Mouse (Mus musculus) cerebellum, adult 8-10 months (tissue): ENCODE results near the gene Acss1.

Experiments used
- DNase-seq: peaks from one replicate; pipeline ENCODE4 v3.0.0; 2022

The Acss1 gene

GRCm38 (mm10) chr2:150637702-150638369, 30.5 kb downstream of the Acss1 start:
- no peak for DNase-seq

DNA sequence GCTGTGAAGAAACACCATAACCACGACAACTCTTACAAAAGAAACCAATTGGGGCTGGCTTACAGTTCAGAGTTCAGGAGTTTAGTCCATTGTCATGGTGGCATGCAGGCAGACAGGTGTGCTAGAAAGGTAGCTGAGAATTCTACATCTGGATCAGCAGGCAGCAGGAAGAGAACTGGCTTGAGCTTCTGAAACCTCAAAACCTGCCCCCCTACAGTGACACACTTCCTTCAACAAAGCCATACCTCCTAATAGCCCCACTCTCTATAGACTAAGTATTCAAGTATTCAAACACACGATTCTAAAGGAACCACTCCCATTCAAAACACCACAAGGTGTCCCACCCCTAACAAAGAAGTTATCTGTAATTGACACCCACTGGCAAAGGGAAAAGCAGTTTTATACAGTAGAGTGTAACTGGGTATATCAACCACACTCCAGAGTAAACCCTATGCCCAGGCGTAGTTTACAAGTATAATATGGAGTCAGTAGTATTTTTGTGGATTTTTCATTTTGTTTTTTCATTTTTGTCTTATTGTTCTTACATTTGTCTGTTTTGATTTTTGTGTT, 32.3 kb downstream of the Acss1 start:
- DNase-seq: no peak

- DNase-seq: no peak
These were observed 39.0 kb downstream of the Acss1 start for GRCm38 (mm10) chr2:150629255-150629654.

DNA sequence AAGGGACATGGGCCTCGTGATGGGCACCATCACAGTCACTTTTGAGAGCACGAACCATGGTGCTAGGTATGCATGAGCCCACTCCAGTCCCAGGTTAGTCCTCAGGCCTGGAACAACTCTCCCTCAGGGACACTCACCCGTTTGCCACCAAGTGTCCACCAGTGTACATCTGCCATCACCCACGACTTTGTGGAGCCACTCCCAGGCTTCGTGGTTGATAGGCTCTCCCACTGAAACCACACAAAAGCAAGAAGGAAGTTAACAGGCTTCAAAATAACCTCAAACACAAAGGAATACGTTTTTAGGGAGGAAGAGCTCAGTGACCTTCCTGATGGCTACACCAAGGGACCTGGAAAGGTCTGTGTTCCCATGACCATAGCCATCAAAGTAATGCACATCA, 41.2 kb downstream of the Acss1 start:
- DNase-seq: no peak

DNA sequence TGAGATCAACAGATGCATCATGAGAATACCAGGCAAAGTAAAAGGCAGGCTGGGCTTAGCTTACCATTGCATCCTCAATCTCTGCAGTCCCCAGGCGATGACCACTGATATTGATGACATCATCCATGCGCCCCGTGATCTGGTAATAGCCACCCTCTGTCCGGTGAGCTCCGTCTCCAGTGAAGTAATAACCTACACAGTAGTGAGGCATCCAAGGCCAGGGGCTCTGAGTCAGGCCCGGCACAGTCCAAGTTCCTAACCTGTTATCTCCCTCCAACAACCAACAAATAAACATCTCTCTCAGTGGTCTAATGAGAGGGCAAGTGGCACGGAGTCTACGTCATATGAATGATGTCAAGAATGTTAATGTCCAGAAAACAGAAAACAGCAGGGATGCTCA, 43.4 kb downstream of the Acss1 start:
- no peak for DNase-seq

GRCm38 (mm10) chr2:150623957-150624356, 44.3 kb downstream of the Acss1 start:
- DNase-seq: no peak

DNA sequence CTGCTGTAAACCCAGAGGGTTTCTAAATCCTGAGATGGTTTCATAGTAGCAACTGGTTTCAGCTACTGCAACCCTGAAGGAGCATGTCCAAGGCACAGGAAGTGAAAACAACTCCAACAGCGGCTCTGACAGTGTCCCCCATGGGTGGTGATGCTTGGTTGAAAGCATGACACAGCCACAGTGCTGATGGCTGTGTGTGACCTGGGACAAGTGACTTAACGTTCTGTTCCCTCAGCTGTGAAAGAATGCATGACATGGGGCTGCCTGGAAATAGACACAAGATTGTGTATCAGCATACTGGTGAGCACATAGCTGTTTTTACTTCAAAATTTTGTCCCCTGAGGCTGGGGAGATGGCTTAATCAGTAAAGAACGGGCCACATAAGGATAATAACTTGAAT, 46.6 kb downstream of the Acss1 start:
- DNase-seq: no peak

DNA sequence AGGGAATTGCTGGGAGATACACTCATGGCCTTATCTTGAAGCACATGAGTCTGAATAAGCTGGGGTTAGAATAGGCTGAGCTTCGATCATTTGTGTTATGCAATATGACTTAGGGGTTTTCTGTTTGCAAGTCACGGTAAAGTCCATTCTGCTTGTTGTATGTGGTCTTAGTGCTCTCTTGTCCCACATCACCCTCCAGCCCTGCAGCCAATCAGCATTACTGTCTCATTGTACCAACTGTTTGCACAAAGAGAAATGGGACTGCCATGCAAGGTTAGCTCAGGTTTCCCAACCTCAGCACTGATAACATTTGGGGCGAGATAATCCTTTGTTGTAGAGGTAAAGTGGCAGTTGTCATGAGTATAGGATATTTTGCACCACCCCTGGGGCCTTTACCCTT, 58.2 kb downstream of the Acss1 start:
- no peak for DNase-seq

GRCm38 (mm10) chr2:150608872-150609560, 59.3 kb downstream of the Acss1 start:
- DNase-seq: peak; percentile 72

GRCm38 (mm10) chr2:150608087-150608799, 60.1 kb downstream of the Acss1 start, which contains the start of gene Apmap:
Gene Apmap (minus strand): TSS chr2:150608567.
- peak; percentile 96 for DNase-seq

- no peak for DNase-seq
These were observed 61.2 kb downstream of the Acss1 start for GRCm38 (mm10) chr2:150607086-150607485.

DNA sequence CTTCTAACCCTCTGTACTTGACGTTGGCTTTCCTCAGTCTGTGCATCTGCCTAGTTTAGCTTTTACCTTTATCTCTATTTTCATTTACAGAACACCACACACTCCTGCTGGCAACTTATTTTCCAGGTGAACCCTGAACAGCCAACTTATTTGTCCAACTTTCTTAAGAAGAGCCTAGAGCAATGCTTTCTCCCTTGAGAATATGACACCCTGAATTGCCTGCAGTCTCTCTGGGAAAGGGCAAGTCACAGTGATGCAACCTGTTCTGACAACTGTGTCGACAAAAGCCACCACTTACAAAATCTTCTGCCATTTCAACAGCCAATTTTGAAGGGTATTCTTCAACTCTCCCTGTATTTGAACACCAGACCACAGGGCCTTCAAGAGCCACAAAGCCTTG, 63.5 kb downstream of the Acss1 start:
- DNase-seq: no peak

GRCm38 (mm10) chr2:150602166-150602565, 66.1 kb downstream of the Acss1 start:
- DNase-seq: peak; percentile 6

GRCm38 (mm10) chr2:150600263-150600662, 68.0 kb downstream of the Acss1 start:
- no peak for DNase-seq

GRCm38 (mm10) chr2:150595411-150596190, 72.7 kb downstream of the Acss1 start:
- no peak for DNase-seq

- DNase-seq: no peak
These were observed 79.2 kb downstream of the Acss1 start for GRCm38 (mm10) chr2:150589076-150589475.

- DNase-seq: no peak
These were observed 88.7 kb downstream of the Acss1 start for GRCm38 (mm10) chr2:150579628-150580027.

GRCm38 (mm10) chr2:150578603-150579002, 89.7 kb downstream of the Acss1 start:
- DNase-seq: no peak

- no peak for DNase-seq
These were observed 92.0 kb downstream of the Acss1 start for GRCm38 (mm10) chr2:150576256-150576655.

- DNase-seq: no peak
These were observed 95.8 kb downstream of the Acss1 start for GRCm38 (mm10) chr2:150572463-150572862.

- no peak for DNase-seq
These were observed 97.5 kb downstream of the Acss1 start for GRCm38 (mm10) chr2:150570761-150571160.

GRCm38 (mm10) chr2:150569847-150570590, 98.3 kb downstream of the Acss1 start, which contains the start of gene Cst7:
Gene Cst7 (plus strand): TSS chr2:150570415.
- no peak for DNase-seq
